Mouse (Mus musculus): ENCODE measurements around the gene Tamm41. TPM values are rescaled to one million over a fixed set of nuclear protein-coding genes. Genes with fewer than 3 reads are reported as not detected.

The Tamm41 gene
- total RNA-seq (2021): 23.2 and 27.1 TPM in 2 replicates
- long read RNA-seq, experiment 1, transcript Tamm41-201 (8 exons, 1,168 nt): major isoform, 15 of 22 reads
- long read RNA-seq, experiment 1, partial matches to known transcripts: 0 of 22 reads
- long read RNA-seq, experiment 1, other reads (novel, unspliced or antisense): 7 of 22 reads
- long read RNA-seq, experiment 2, transcript Tamm41-201 (8 exons, 1,168 nt): major isoform, 18 of 23 reads
- long read RNA-seq, experiment 2, partial matches to known transcripts: 0 of 23 reads
- long read RNA-seq, experiment 2, other reads (novel, unspliced or antisense): 5 of 23 reads

DNA sequence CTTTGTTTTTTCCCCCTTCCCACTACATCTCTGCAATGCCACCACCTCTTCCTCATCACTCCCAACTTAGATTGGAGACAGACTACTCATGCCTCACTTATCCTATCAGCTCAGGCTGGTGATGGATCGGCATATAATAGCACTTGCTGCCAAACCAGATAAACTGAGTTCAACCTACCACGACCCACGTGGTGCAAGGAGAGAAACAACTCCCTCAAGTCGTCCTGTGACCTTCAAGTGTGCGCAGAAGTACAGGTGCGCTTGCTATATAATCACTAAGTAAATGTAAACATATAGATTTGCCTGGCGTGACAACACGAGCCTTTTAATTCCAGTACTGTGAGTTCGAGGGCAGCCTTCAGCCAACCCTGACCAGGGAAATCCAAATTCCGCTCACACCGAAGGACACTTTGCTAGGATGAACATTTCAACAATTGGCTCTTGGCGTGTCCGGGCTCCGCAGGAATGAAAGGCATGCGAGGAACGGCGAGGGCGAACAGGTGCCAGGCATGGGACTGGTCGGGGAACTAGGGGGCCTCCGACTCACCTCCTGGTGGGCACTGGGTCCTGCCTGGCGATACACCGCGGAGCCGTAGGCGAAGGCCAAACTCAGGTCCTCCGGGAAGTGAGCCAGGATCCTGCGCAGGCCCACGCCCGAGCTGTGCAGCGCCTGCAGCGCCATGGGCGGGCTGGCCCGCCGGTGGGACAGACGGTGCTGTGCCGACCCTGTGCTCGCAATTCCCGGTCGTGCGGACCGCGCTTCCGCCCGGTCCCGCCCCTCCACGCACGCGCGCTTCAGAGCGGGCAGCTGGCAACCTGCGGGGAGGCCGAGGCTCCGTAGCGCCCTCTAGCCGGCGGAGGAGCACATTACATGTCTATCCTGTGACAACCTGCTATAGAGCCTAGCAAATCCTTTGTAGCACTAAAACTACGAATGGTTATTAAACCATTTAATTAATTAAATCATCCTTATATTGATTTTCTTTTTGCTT, at the start of gene Tamm41:
TSS of gene Tamm41 (minus strand) at position 774 of the 992 bp plus-strand sequence.
- peak; percentile 94 for DNase-seq

DNA sequence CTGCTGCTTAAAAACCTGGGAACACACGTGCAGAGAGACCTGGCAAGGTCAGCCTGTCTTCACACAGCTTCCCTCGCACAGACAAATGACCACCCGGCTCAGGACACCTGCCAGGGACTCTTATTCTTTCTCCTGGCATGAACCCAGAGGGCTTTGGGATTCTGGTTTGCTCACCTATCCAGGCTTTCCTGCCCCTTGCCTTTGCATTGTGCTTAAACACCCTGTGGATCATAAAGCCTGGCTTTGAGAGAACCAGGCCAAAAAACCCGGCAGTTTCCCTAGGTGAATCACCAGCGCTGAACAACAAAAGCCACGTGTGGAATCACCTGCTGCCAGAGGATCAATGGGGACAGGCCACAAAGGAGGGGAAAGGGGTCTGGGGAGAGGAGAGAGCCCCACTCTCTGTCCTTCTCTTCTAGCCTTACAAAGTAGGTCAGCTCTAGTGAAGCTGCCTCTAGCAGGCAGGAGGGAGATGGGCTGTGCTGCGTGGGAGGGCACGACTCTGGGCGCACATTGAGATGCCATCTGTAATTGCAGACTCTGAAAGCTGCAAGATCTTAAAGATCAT, 47.7 kb upstream of the Tamm41 start:
- no peak for DNase-seq

DNA sequence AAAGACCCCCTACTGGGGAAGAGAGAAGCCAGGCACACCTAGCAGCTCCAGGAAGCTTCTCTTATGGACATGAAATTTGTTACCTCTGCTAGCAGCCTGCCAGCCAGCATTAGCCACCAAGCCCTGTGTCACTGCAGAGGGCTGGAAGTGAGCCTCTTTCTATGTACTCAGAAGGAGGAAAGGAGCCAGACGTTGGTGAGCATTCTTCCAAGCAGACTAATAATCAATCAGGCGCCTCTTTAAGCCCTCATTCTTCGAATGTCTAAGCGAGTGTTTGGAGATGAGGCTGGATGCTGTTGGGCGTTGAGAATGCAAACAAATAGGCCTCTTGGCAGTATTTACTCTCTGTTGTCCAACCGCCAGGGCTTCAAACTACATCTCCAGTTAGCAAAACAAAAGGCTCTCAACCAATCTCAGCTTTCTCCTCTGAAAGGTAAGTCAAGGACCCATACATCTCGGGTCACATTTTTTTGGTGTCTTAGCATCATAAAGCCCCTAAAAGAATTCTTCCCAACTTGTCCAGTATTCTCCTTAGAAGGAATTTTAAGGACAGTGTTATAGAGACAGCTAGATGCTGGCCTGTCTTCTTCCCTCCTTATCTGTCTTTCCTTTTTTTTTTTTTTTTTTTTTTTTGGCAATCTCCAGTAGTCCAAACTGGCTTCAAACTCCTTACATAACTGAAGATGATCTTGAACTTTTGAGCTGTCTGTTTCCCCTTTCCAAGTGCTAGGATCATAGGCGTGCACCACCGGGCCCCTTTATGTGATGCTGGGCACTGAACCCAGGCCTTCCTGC, 39.3 kb upstream of the Tamm41 start:
- no peak for DNase-seq

DNA sequence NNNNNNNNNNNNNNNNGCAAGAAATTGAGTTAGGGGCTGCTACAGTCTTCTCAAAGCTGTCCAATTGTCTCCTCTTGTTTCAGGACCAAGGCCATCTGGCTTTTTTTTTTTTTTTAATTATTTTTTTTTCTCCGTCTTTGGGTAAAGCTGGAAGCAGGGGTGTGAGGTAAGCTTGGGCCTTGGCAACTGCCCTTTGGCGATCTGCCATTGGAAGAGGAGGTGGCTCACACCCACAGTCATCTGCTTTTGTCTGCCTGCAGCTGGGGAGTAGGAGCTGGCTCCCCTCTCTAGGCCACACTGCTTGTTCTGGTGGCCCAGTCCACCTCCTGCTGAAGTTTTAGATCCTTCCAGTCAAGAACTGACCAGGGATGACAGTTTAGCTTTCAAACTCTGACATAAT, 34.3 kb upstream of the Tamm41 start:
- DNase-seq: peak; percentile 70

DNA sequence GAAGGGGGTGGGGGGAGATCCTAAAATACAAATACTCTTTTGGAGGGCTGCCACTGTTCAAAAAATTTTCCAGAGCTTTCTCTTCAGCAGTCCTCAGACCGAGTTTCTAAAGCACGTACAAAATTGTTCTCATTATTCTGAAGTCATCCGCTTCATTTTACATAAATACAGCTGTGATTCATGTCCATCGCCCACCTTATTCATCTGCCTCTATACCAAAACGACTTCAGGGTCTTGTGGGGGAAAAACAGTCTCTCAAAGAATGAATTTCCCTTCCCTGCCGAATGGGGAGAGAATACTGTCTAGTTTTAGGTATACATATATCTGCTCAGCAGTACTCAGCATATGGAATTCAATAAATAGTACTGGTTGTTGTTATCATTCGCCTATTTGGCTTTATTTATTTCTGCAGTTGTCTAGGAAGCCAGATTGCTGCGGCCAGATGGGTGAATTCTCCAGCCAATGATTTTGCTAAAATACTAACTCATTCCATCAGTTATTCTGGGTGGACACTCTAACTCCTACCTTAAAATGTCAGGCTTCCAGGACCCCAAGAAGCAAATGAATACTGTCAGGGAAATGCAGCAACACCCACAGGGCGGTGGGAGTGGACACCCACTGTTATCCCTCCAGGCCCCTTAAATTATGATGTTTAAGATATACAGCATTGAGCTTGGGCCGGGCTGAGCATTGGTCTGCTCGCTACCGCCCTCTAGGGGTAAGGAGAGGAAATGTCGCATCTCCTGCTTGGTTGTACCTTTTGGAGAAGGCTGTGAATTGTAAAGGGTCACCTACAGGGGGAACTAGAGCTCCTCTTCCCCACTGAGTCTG, 27.9 kb upstream of the Tamm41 start:
- peak; percentile 68 for DNase-seq

DNA sequence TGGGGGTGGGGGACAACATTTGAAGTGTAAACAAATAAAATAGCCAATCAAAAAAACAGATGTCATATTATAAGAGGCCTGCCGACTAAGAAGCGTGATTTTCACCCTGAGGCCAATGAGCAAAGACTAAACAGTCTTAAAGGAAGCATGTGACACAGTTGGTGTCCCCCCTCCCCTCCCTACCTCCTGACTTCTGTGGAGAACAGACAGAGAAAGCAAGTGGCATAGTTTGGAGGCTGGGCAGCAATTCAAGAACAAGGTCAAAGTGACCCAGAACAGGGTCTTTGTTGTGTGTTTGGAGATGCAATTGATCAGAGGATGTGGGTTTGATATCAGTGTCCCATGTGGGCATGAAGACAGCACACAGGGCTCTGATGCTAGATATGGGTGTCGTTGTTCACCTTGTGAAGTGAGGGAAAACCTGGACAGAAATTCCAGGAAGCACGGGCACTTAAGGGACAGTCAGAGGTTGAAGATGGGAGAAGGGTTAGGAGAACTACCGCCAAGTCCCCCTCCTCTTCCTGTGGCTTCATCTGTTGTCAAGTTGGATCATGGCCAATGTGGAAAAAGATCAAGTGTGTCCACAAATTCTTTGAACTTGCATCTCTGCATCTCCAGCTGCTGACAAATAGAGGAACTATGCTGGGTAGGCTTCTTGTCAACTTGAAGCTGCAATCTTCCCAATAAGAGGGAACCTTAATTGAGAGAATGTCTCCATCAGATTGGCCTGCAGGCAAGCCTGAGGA, 25.1 kb upstream of the Tamm41 start:
- no peak for DNase-seq

DNA sequence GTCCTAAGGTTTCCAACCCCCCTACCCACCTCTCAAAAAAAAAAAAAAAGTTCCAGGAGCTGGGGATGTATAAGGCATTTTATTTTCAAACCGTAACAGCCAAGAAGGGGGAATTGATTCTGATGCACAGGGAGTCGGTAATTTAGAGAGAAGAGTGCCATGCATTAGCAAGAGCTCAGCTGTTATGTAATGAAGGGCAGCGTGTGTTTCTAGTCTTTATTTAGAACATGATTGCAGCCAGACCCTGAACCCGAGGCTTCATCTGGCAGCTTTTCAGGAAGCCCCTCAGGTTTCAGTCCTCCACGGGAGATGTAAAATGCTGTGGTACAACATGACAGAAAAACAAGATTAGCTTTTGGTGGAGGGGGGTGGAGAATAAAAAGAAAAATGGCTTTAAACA, 21.6 kb upstream of the Tamm41 start:
- DNase-seq: no peak

DNA sequence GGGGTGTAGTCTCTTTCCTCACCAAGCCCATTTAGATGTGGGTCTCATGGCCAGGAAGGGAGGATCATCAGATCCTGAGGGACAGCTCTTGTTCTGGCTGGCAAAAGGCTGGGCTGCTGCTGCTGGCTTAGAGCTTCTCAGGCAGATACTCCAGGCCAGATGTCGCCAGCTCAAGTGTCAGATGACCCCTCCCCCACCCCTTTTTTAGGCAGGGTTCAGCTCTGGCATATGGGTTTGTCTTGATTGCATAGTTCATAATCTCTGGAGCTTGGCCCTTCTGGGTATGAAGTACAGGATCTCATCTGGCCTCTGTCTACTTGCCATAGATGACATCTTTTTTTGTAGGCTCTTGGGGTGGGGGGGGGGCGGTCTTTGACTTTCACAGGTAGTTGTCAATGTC, 19.0 kb upstream of the Tamm41 start:
- DNase-seq: no peak

DNA sequence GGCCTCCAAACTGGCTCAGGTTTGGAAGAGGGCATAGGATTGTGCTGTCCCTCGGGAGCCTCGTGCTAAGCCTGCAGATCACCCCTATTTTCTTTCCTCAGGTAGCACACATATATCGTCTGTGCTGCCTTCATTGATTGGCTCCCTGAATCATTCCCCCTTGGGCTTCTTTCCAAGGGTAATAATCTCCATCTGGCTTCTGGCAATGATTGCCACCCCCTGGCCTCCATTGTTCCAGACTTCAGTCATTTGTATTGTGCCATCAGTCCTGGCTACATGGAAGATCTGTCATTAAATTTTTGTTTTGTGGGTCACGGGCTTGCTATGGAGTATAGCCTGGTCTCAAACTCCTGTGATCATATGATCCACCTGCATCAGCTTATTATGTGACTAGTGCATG, 17.8 kb upstream of the Tamm41 start:
- DNase-seq: no peak

DNA sequence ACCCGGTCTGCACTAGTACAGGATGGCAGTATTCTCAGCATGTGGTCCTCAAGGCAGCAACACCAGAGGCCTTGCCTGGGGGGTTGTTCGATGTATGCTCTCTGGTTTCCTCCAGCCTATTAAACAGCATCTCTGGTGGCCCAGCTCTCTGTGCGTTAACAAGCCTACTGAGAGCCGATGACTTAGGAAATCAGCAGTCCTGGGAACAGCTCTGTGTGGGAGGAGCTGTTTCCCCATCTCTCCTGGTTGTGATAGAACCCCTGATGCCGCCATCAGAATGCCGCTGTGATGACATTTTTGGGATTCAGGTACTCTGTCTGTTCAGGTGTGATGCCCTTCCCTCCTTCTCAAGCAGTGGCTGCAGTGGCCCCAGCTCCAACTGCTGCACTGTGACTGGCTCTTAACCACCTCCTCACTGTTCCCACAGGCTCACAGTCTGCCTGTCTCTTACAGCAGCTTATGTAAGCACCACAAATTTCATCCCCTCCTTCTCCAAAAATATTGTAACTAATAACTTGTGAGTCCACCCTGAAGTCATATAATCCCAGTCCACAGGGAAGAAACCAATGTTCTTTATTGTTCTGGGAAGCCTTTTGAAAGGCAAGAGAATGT, 14.0 kb upstream of the Tamm41 start:
- no peak for DNase-seq

DNA sequence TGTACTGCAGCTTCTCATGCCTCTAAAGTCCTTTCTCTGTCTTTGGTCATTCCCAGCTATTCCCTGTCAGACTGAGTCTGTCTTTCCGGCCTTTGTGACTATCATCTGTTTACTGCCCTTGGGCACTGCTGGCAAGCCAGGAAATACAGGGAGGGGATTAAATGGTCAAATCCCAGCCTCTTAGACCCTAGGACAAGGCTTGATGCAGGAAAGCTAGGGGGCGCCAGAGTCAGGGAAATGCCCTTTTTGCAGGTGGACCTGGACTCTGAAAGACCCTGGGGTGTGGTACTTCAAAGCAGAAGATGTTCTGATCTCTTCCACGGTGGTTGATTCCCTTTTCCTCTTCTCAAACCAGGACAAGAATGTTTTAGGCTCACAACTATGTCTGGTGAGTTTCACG, 11.3 kb upstream of the Tamm41 start:
- peak; percentile 43 for DNase-seq

DNA sequence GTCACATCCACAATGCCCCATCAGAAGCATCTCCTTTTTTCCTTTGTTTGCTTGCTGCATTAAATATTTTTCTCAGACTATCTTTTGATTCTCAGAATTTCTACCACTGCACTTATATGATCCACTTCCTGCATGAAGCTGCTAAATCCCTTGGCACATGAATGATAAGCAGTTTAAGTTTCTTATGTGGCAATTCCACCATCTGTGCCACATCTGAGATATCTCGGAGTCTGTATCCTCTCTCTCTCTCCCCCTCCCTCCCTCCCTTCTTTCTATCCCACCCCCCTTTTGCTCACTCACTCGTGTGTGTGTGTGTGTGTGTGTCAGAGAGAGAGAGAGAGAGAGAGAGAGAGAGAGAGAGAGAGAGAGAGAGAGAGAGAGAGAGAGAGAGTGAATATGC, 10.1 kb upstream of the Tamm41 start:
- no peak for DNase-seq

DNA sequence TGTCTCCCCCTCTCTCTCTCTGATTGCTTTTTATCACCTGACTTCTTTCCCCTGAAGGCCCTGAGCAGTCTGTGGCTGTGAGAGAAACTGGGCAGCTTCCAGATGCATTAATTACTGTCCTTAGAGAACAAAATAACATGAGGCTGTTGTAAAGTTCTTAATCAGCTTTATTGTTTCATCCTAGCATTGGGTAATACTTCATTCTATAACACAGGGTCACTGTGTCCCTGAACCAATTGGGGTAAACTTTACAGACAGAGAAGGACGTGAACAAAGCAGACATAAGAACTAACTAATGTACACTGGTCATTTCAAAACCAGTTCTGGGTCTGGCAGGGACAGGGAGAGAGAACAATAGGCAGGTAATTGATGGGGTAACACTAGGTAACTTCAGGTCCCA, 8.4 kb upstream of the Tamm41 start:
- DNase-seq: no peak

DNA sequence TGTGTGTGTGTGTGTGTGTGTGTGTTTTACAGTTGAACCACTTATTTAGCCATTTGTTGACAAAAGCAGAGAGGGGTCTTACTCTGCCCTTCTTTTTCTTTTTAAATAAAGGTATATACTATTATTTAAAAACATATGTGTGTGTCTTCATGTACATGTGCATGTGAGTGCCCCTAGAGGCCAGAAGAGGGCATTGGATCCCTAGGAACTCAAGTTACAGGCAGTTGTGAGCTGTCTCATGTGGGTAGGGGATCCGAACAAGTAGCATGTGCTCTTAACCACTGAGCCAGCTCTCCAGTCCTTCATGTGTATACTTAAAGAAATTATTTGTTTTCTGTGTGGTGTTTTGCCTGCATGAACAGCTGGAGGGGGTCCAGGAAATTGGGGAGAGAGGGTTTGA, 7.0 kb upstream of the Tamm41 start:
- DNase-seq: no peak

DNA sequence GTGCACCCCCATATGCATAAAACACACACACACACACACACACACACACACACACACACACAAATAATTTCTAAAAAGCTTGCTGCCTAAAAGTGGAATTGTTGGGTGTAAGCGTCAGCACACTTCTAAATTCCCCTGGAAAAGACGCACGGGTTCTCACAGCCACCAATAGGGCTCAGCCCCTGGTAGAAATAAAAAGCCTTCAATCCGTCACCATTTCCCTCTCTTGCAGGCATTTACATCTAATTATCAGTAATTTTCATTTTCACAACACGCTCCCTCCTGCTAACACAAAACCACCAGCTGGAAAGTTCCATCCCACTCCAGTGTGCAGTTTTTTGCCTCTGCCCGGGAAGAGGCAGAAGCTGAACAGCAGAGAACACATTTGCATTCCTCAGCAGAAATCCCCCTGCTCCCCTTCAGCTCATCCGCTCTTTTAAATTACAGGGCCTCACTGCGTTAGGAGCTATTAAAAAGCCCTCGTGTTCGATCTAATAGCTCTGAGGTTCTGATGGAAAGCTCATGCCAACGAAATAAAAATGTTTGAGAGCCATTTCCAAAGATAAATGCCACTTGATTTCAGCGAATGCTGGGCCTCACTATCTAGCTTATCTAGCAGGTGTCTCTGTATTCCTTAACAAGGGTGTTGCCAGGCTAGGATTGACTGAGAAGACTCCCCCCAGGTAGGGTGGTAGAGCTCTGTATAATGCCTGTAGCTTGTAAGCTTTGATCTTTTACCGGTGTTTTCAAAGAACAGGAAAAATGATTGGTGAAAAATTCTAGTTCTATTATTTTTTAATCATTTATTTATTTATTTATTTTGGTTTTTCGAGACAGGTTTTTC, 6.2 kb upstream of the Tamm41 start:
- no peak for DNase-seq

DNA sequence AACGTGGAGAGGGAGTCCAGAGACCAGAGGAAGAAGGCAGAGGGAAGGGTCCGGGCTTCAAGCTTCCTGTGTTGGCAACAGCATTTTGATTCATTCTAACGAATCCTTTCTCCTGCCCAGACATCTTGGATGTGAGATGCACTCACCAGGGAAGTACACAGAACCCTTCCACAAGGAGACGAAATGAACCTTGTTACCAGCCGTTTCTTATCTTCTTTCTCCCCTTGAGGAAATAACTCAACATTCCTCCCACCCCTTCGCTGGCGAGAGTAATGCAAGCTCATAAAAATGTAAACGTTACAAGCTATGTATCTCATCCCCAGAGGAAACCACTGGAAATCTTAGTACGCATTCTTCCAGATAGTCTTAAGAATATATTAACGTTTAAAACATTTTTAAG, 4.9 kb upstream of the Tamm41 start:
- DNase-seq: no peak

DNA sequence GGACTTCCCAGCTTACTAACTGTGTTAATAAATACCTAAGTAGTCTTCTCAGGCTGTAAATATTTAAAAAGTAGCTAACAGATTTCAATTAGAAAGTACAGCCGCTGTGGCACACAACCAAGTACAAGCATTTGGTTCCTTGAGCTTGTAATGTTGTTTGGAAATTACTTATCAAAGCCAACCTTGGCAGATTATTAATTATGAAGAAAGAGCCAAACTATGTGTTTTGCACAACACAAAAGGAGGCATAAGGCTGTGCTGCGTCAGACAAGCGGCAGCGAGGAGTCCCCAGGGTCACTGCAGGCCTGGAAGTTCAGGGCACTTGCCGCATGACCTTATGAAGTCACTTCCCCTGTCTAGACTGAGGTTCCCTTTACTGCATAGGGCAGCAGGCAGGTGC, 4.2 kb downstream of the Tamm41 start:
- DNase-seq: peak; percentile 34

DNA sequence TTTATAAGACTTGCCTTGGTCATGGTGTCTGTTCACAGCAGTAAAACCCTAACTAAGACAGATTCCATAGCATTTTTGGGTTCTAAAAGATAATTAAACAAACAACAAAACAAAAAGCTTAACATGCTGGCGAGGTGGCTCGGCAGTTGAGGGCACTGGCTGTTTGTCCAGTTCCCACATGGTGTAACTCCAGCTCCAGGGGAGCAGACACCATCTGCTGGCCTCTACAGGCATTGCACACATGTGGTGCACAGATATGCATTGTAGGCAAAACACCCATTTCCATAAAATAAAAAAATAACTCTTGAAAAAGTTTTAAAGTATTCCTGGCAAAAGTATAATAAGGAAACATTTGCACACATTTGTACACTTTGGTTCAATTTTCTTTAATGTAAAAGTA, 7.6 kb downstream of the Tamm41 start:
- no peak for DNase-seq

DNA sequence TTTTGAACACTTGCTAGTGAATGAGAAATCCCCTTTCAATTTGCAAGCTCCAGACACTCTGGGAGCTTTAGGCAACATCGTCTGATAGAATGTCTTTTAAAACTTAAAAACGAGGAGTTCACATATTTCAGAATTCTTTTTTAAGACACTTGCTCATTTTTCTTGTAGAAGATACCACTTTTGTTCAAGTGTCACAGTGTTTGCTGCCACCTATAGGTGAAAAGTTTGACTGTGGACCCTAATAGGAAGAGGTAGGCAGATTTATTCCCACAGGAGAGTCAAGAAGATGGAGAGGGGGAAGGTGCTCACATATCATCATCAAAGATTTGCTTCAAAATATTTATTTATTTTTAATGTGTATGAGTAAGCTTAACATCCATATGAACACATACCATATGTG, 8.4 kb downstream of the Tamm41 start:
- DNase-seq: no peak
